Mouse (Mus musculus): ENCODE measurements around the gene Mbd6. TPM values are rescaled to one million over a fixed set of nuclear protein-coding genes. Genes with fewer than 3 reads are reported as not detected.
"Not testable (repeated sequence)": the region's sequence is repeated elsewhere in the genome, so short reads cannot be mapped to it uniquely, and the experiment has no call there.

The Mbd6 gene
- polyA plus RNA-seq, 1 experiment: 124 TPM

- Histone ChIP-seq H3K27me3 (ENCODE audit: control insufficient read depth, insufficient read depth, low read length) (no peaks in the 10 kb centered on the region), H3K4me1 (replicated peaks; ENCODE audit: control insufficient read depth, insufficient read depth, low read length) (peaks cover 26% of the 10 kb centered on the region), H3K4me3 (ENCODE audit: control insufficient read depth, insufficient read depth, low read length) (no peak overlapping the region), H3K36me3 (ENCODE audit: control insufficient read depth, insufficient read depth, low read length) (no peaks in the 10 kb centered on the region), H3K27ac (ENCODE audit: control insufficient read depth, insufficient read depth, low read length) (no peak overlapping the region)
- TF ChIP-seq CTCF (IDR thresholded peaks at IDR 0.05; ENCODE audit: borderline replicate concordance, control insufficient read depth, extremely low read depth, insufficient read depth, low read length, poor library complexity): no peak
- no peak for TF ChIP-seq POLR2A (IDR thresholded peaks at IDR 0.05; ENCODE audit: control insufficient read depth, extremely low read depth, insufficient read depth, low read length, poor library complexity)
- DNase-seq: no peak
- 93% methylated on average over 2 of the region's 2 CpGs for WGBS
Observed at GRCm38 (mm10) chr10:127317277-127317676, 28.5 kb upstream of the Mbd6 start.

GRCm38 (mm10) chr10:127314950-127315349, 26.1 kb upstream of the Mbd6 start:
- not testable (repeated sequence) for H3K27ac ChIP-seq (ENCODE audit: control insufficient read depth, insufficient read depth, low read length); H3K27me3 ChIP-seq (ENCODE audit: control insufficient read depth, insufficient read depth, low read length); DNase-seq; H3K36me3 ChIP-seq (ENCODE audit: control insufficient read depth, insufficient read depth, low read length); H3K4me1 ChIP-seq (replicated peaks; ENCODE audit: control insufficient read depth, insufficient read depth, low read length); H3K4me3 ChIP-seq (ENCODE audit: control insufficient read depth, insufficient read depth, low read length)
- WGBS: 93% methylated on average over 1 of the region's 1 CpGs

GRCm38 (mm10) chr10:127313516-127313915, 24.7 kb upstream of the Mbd6 start:
- H3K27me3 ChIP-seq (ENCODE audit: control insufficient read depth, insufficient read depth, low read length); H3K4me1 ChIP-seq (replicated peaks; ENCODE audit: control insufficient read depth, insufficient read depth, low read length); H3K4me3 ChIP-seq (ENCODE audit: control insufficient read depth, insufficient read depth, low read length); H3K27ac ChIP-seq (ENCODE audit: control insufficient read depth, insufficient read depth, low read length); H3K36me3 ChIP-seq (ENCODE audit: control insufficient read depth, insufficient read depth, low read length); DNase-seq: not testable (repeated sequence)
- WGBS: 99% methylated on average over 5 of the region's 5 CpGs

GRCm38 (mm10) chr10:127312858-127313257, 24.0 kb upstream of the Mbd6 start:
- no peak overlapping the region for H3K27ac ChIP-seq (ENCODE audit: control insufficient read depth, insufficient read depth, low read length)

GRCm38 (mm10) chr10:127312356-127312676, 23.5 kb upstream of the Mbd6 start:
- DNase-seq: peak; percentile 89
- H3K36me3 ChIP-seq (ENCODE audit: control insufficient read depth, insufficient read depth, low read length): peaks cover 13% of the 10 kb centered on the region
- WGBS: 1% methylated on average over 4 of the region's 4 CpGs
- H3K27ac ChIP-seq (ENCODE audit: control insufficient read depth, insufficient read depth, low read length): peak overlapping the region; percentile 70
- H3K4me1 ChIP-seq (replicated peaks; ENCODE audit: control insufficient read depth, insufficient read depth, low read length): 0 out of 2 replicates have a peak, but pooled peaks cover 4% of the 10 kb centered on the region
- TF ChIP-seq CTCF (IDR thresholded peaks at IDR 0.05; ENCODE audit: borderline replicate concordance, control insufficient read depth, extremely low read depth, insufficient read depth, low read length, poor library complexity) (no peak), POLR2A (IDR thresholded peaks at IDR 0.05; ENCODE audit: control insufficient read depth, extremely low read depth, insufficient read depth, low read length, poor library complexity) (no peak)
- H3K27me3 ChIP-seq (ENCODE audit: control insufficient read depth, insufficient read depth, low read length): no peaks in the 10 kb centered on the region
- peak overlapping the region; percentile 93 for H3K4me3 ChIP-seq (ENCODE audit: control insufficient read depth, insufficient read depth, low read length)

More at GRCm38 (mm10) chr10:127312858-127313257, 24.0 kb upstream of the Mbd6 start:
- TF ChIP-seq CTCF (IDR thresholded peaks at IDR 0.05; ENCODE audit: borderline replicate concordance, control insufficient read depth, extremely low read depth, insufficient read depth, low read length, poor library complexity) (no peak), POLR2A (IDR thresholded peaks at IDR 0.05; ENCODE audit: control insufficient read depth, extremely low read depth, insufficient read depth, low read length, poor library complexity) (no peak)
- no peak for DNase-seq
- Histone ChIP-seq H3K4me1 (replicated peaks; ENCODE audit: control insufficient read depth, insufficient read depth, low read length) (0 out of 2 replicates have a peak, but pooled peaks cover 4% of the 10 kb centered on the region), H3K36me3 (ENCODE audit: control insufficient read depth, insufficient read depth, low read length) (peaks cover 12% of the 10 kb centered on the region), H3K4me3 (ENCODE audit: control insufficient read depth, insufficient read depth, low read length) (no peak overlapping the region), H3K27me3 (ENCODE audit: control insufficient read depth, insufficient read depth, low read length) (no peaks in the 10 kb centered on the region)
- 66% methylated on average over 4 of the region's 4 CpGs for WGBS

- no peaks in the 10 kb centered on the region for H3K27me3 ChIP-seq (ENCODE audit: control insufficient read depth, insufficient read depth, low read length)
- peak; percentile 95 for DNase-seq
- under 1% methylated on average over 65 of the region's 65 CpGs for WGBS
Observed at GRCm38 (mm10) chr10:127311476-127312355, 22.9 kb upstream of the Mbd6 start, which contains the start of gene Mars. Mars (minus strand) TSS chr10:127311786.

More at GRCm38 (mm10) chr10:127311476-127312355, 22.9 kb upstream of the Mbd6 start, which contains the start of gene Mars:
- Histone ChIP-seq H3K27ac (ENCODE audit: control insufficient read depth, insufficient read depth, low read length) (peak within 1 kb of the TSS; percentile 70), H3K4me3 (ENCODE audit: control insufficient read depth, insufficient read depth, low read length) (peak within 1 kb of the TSS; percentile 93), H3K36me3 (ENCODE audit: control insufficient read depth, insufficient read depth, low read length) (peaks cover 19% of the 10 kb centered on the region), H3K4me1 (replicated peaks; ENCODE audit: control insufficient read depth, insufficient read depth, low read length) (0 out of 2 replicates have a peak, but pooled peaks cover 4% of the 10 kb centered on the region)
- TF ChIP-seq POLR2A (IDR thresholded peaks at IDR 0.05; ENCODE audit: control insufficient read depth, extremely low read depth, insufficient read depth, low read length, poor library complexity) (peak; percentile 36; the same call in 1 of the 2 replicates), CTCF (IDR thresholded peaks at IDR 0.05; ENCODE audit: borderline replicate concordance, control insufficient read depth, extremely low read depth, insufficient read depth, low read length, poor library complexity) (no peak; the same call in none of the 2 replicates)
